ENCODE assay signal across 17 mouse cellular contexts in genomic region chr15:68010189-68010588, GRCm38 (mm10).
DNase-seq lines count a peak whose midpoint lies in the region; TF ChIP-seq lines count a peak whose summit lies in the region.
"Had no signal": no experiment of that assay in that cellular context is flagged by ENCODE, and none has a peak within 500 bp of the region (broad histone marks: within the 10 kb centered on the region; RNA-seq: fewer than 3 reads in every experiment).

No protein-coding gene starts in this region.

- no peak for TF ChIP-seq CTCF in heart, adult 2 months (IDR thresholded peaks at IDR 0.05)

- no peak overlapping the region for H3K27ac ChIP-seq in heart, embryonic 10.5 days
- no peak overlapping the region for H3K27ac ChIP-seq in heart, adult 2 months
- H3K27ac ChIP-seq: embryonic facial prominence, embryonic 10.5 days; forebrain, embryonic 13.5 days; hindbrain, embryonic 13.5 days; hindbrain, postnatal 0 days had no signal

- H3K9ac ChIP-seq in heart, adult 2 months (ENCODE audit: low read depth, low read length), result no peak overlapping the region
- H3K9ac ChIP-seq: forebrain, embryonic 13.5 days; forebrain, postnatal 0 days; hindbrain, embryonic 13.5 days had no signal

- intact Hi-C loops in heart, adult 2 months (cut with DNase I), result no loop called here

- TF ChIP-seq POLR2A in heart, adult 2 months (IDR thresholded peaks at IDR 0.05; ENCODE audit: insufficient read depth, low read depth, low read length), result no peak

- no peaks in the 10 kb centered on the region for H3K36me3 ChIP-seq in heart, embryonic 10.5 days
- 0 out of 2 replicates have a peak, but pooled peaks cover 2% of the 10 kb centered on the region for H3K36me3 ChIP-seq in heart, adult 2 months (ENCODE audit: control insufficient read depth, insufficient read depth, low read length)
- H3K36me3 ChIP-seq: embryonic facial prominence, embryonic 10.5 days; hindbrain, embryonic 13.5 days had no signal

- H3K4me1 ChIP-seq in heart, embryonic 10.5 days, result peaks cover 4% of the 10 kb centered on the region; the same call in 1 of the 2 replicates
- no peaks in the 10 kb centered on the region for H3K4me1 ChIP-seq in heart, adult 2 months (ENCODE audit: control insufficient read depth, insufficient read depth, low read length)
- H3K4me1 ChIP-seq: forebrain, embryonic 13.5 days had no signal

- H3K27me3 ChIP-seq in heart, embryonic 10.5 days (ENCODE audit: insufficient read depth, poor library complexity, severe bottlenecking), result no peaks in the 10 kb centered on the region
- 0 out of 2 replicates have a peak, but pooled peaks cover 1% of the 10 kb centered on the region for H3K27me3 ChIP-seq in heart, adult 2 months (ENCODE audit: control insufficient read depth, insufficient read depth, low read length)
- H3K27me3 ChIP-seq: forebrain, embryonic 13.5 days; Patski had no signal

- peak; percentile 76 for DNase-seq in heart, embryonic 10.5 days (ENCODE audit: low spot score)
- DNase-seq in heart, adult 2 months, result no peak
- DNase-seq in kidney, postnatal 4 days, result peak; percentile 9 to 15
- no peak for DNase-seq in kidney, postnatal 36 days
- DNase-seq in lung, postnatal 14 days, result peak; percentile 1
- DNase-seq in lung, adult 18-20 months, result no peak
- DNase-seq in brain, adult 2 months (ENCODE audit: low read depth, low spot score), result peak; percentile 48
- DNase-seq: adrenal gland, postnatal 14 days; cerebellum, postnatal 36 days; forebrain, postnatal 0 days; gastrocnemius, postnatal 36 days; heart, adult 11 months had no signal

- H3K4me3 ChIP-seq in heart, embryonic 10.5 days, result no peak overlapping the region
- H3K4me3 ChIP-seq in heart, adult 2 months, result no peak overlapping the region
- H3K4me3 ChIP-seq: embryonic facial prominence, embryonic 10.5 days; forebrain, embryonic 13.5 days; hindbrain, embryonic 13.5 days had no signal

- no peak for TF ChIP-seq EP300 in heart, adult 2 months (IDR thresholded peaks at IDR 0.05; ENCODE audit: insufficient read depth, low read depth, low read length)

- H3K9me3 ChIP-seq in heart, embryonic 10.5 days, result no peaks in the 10 kb centered on the region
- H3K9me3 ChIP-seq: embryonic facial prominence, embryonic 10.5 days; forebrain, embryonic 13.5 days; hindbrain, embryonic 13.5 days had no signal

- 86% methylated on average over 1 of the region's 1 CpGs for WGBS in heart, embryonic 10.5 days
- WGBS in heart, adult 2 months, result 86% methylated on average over 1 of the region's 1 CpGs

- no peaks in the 10 kb centered on the region for H3K79me2 ChIP-seq in heart, adult 2 months (replicated peaks; ENCODE audit: control insufficient read depth, insufficient read depth, low read length)

Comparison
In these comparisons a context has a peak if more than half of its experiments do, and no peak if none do; other contexts are left out.
1. DNase-seq: peak in heart, embryonic 10.5 days (single experiment), kidney, postnatal 4 days (2 of 2), lung, postnatal 14 days (single experiment) and brain, adult 2 months (single experiment); none in heart, adult 2 months (0 of 2), kidney, postnatal 36 days (0 of 2) and lung, adult 18-20 months (0 of 2).